Mouse (Mus musculus) E14TG2a.4 (cell line): ENCODE data around the gene Pabpc6.

Experiments used
- CTCF ChIP-seq: conservative IDR thresholded peaks from 2 replicates; pipeline ENCODE4 v1.5.1; 2014; ENCODE audit warnings: low read length
- POU5F1 ChIP-seq: IDR thresholded peaks from 2 replicates; pipeline ENCODE4 v1.6.1; 2014; ENCODE audit warnings: low read length, borderline replicate concordance

GRCm38 (mm10) chr17:9680741-9681140 lies 11.2 kb upstream of the Pabpc6 start:
- no peak for TF ChIP-seq CTCF
- TF ChIP-seq POU5F1 = no peak
